In genomic region chr7:128236856-128237592, GRCm38 (mm10) we compare ENCODE assay signal across 8 mouse cellular contexts. TPM values are rescaled to one million over a fixed set of nuclear protein-coding genes. Genes with fewer than 3 reads are reported as not detected.
A peak's percentile ranks its signal among the peaks of the same experiment; 100 is the strongest.
DNase-seq lines count a peak whose midpoint lies in the region; ATAC-seq lines count a peak whose summit lies in the region.

Gene Armc5, plus strand, starts transcription at chr7:128237342.

- intact Hi-C loops in gastrocnemius, postnatal 14 days (cut with DNase I; ENCODE audit: low total_unique reads): loop anchor here (5.0 kb wide), 1 partner anchor 60 kb away; the partner anchor contains the start of gene BC017158
- intact Hi-C loops in left cerebral cortex, postnatal 10 days (cut with DNase I): no loop called here

- peak; percentile 40 for ATAC-seq in megakaryocyte progenitor cell, adult 5-6 weeks (replicated peaks; ENCODE audit: poor library complexity)

- DNase-seq in adrenal gland, adult 18-20 months (ENCODE audit: low spot score in 2 of 2): peak; percentile 85 to 89
- peak; percentile 86 for DNase-seq in embryo, embryonic 10.5 days (ENCODE audit: low spot score)
- peak; percentile 84 for DNase-seq in gastrocnemius, postnatal 14 days
- peak; percentile 88 for DNase-seq in induced T-regulatory cell, adult 2 months (ENCODE audit: low read depth)
- DNase-seq in left cerebral cortex, postnatal 10 days (ENCODE audit: extremely low spot score in 1 of 2, low spot score in 2 of 2): peak; percentile 75 to 90
- peak; percentile 79 for DNase-seq in right cerebral cortex, postnatal 14 days
- peak; percentile 80 to 82 for DNase-seq in urinary bladder, postnatal 36 days (ENCODE audit: low spot score in 2 of 2)

RNA-seq across cellular contexts. Expression of gene Armc5, which starts in this region (rescaled TPM):
- total RNA-seq in adrenal gland, adult 18-20 months (2021): 10 to 100 TPM; 17.7 to 23.2 TPM
- 1 to 10 TPM; 8.3 to 9.8 TPM for total RNA-seq in gastrocnemius, postnatal 14 days (2021)
- 10 to 100 TPM; 10.8 to 11.5 TPM for total RNA-seq in left cerebral cortex, postnatal 10 days (2021)
- 6.9 and 7.1 TPM in 2 replicates for total RNA-seq in megakaryocyte progenitor cell, adult 5-6 weeks (2015)
- 9.5 and 11.8 TPM in 2 replicates for total RNA-seq in megakaryocyte progenitor cell, adult 5-6 weeks (2017)

Comparison
In these comparisons a context has a peak if more than half of its experiments do, and no peak if none do; other contexts are left out.
1. Peak in every context shown above with its lines: DNase-seq and ATAC-seq.